Mouse (Mus musculus): ENCODE measurements at regions not wholly inside any gene's neighbourhood (a gene's known extent, or its start where the extent isn't known, plus 50 kb on each side); places are given as distances from the start of the nearest gene placed in this dataset.

- no peak overlapping the region for H3K4me3 ChIP-seq (replicated peaks in 1 of 3; ENCODE audit: low read depth in 2 of 3, low read length in 2 of 3, poor library complexity in 1 of 3)
- DNase-seq (ENCODE audit: extremely low read depth): no peak
- in situ Hi-C loops (cut with MboI; ENCODE audit: low pct_ligation_motif_present, low pct_unique_long_range_greater_than_20kb, low sequenced_read_pairs): no loop called here
- H3K36me3 ChIP-seq (replicated peaks in 1 of 2; ENCODE audit: control insufficient read depth in 1 of 2, insufficient read depth in 1 of 2, low read length in 1 of 2): no peaks in the 10 kb centered on the region
- H3K4me1 ChIP-seq (ENCODE audit: control insufficient read depth in 1 of 2, insufficient read depth in 2 of 2): peaks cover 9 to 17% of the 10 kb centered on the region in 2 experiments
- no peaks in the 10 kb centered on the region for H3K27me3 ChIP-seq (replicated peaks)
- no peak overlapping the region for H3K27ac ChIP-seq (ENCODE audit: insufficient read depth, low read depth)
- no peak overlapping the region for H3K4me2 ChIP-seq (ENCODE audit: insufficient read depth, low read depth, poor library complexity, severe bottlenecking)
- H3K79me2 ChIP-seq (replicated peaks; ENCODE audit: control insufficient read depth, extremely low read depth, insufficient read depth, poor library complexity, severe bottlenecking): no peaks in the 10 kb centered on the region
- peaks cover 26% of the 10 kb centered on the region for H3K9me3 ChIP-seq (replicated peaks; ENCODE audit: low read length)
- H3K9ac ChIP-seq (ENCODE audit: insufficient read depth, low read depth): no peak overlapping the region
- TF ChIP-seq ELF1 (IDR thresholded peaks at IDR 0.05; ENCODE audit: low read depth, low read length) (no peak), ZMIZ1 (IDR thresholded peaks at IDR 0.05; ENCODE audit: low read depth, low read length) (no peak), PAX5 (IDR thresholded peaks at IDR 0.05; ENCODE audit: low read length) (no peak), EP300 (IDR thresholded peaks at IDR 0.05; ENCODE audit: low read length) (no peak)
- dilution Hi-C loops (cut with MboI; ENCODE audit: extremely low pct_ligation_motif_present, extremely low pct_unique_long_range_greater_than_20kb, low sequenced_read_pairs): no loop called here
Observed at GRCm38 (mm10) chr8:26868849-26869110, 108.3 kb upstream of the Zfp703 start.

GRCm38 (mm10) chr8:26871838-26872237 is 105.3 kb upstream of the Zfp703 start:
- no peak overlapping the region for H3K27ac ChIP-seq (ENCODE audit: insufficient read depth, low read depth)
- H3K36me3 ChIP-seq (replicated peaks in 1 of 2; ENCODE audit: control insufficient read depth in 1 of 2, insufficient read depth in 1 of 2, low read length in 1 of 2): no peaks in the 10 kb centered on the region
- H3K9ac ChIP-seq (ENCODE audit: insufficient read depth, low read depth): no peak overlapping the region
- H3K4me3 ChIP-seq (replicated peaks in 1 of 3; ENCODE audit: low read depth in 2 of 3, low read length in 2 of 3, poor library complexity in 1 of 3): no peak overlapping the region
- no peak for TF ChIP-seq KAT2A (IDR thresholded peaks at IDR 0.05; ENCODE audit: insufficient replicate concordance, low read length)
- TF ChIP-seq ZNF384 (IDR thresholded peaks at IDR 0.05; ENCODE audit: low read depth, low read length): no peak
- no peak for TF ChIP-seq MYC (IDR thresholded peaks at IDR 0.05; ENCODE audit: low read depth, low read length)
- no peak for TF ChIP-seq POLR2AphosphoS2 (IDR thresholded peaks at IDR 0.05; ENCODE audit: low read depth, low read length)
- no peak for TF ChIP-seq BHLHE40 (IDR thresholded peaks at IDR 0.05; ENCODE audit: low read depth, low read length)
- no peak for TF ChIP-seq NRF1 (IDR thresholded peaks at IDR 0.05; ENCODE audit: low read depth, low read length)
- no peak for TF ChIP-seq SMC3 (IDR thresholded peaks at IDR 0.05; ENCODE audit: low read depth, low read length)
- TF ChIP-seq USF2 (conservative IDR thresholded peaks at IDR 0.05; ENCODE audit: low read depth, low read length): no peak
- TF ChIP-seq TBP (conservative IDR thresholded peaks at IDR 0.05; ENCODE audit: low read depth, low read length): no peak
- no peak for TF ChIP-seq JUND (conservative IDR thresholded peaks at IDR 0.05; ENCODE audit: low read depth, low read length)
- TF ChIP-seq CHD2 (IDR thresholded peaks at IDR 0.05; ENCODE audit: low read length): no peak
- no peak for TF ChIP-seq SIN3A (IDR thresholded peaks at IDR 0.05; ENCODE audit: low read length)
- TF ChIP-seq ZKSCAN1 (IDR thresholded peaks at IDR 0.05; ENCODE audit: borderline replicate concordance, low read depth, low read length): no peak
- TF ChIP-seq JUN (IDR thresholded peaks at IDR 0.05; ENCODE audit: insufficient read depth, low read depth, low read length): no peak
- no peak for TF ChIP-seq USF1 (IDR thresholded peaks at IDR 0.05; ENCODE audit: low read depth, low read length)
- no peak for TF ChIP-seq MAX (IDR thresholded peaks at IDR 0.05; ENCODE audit: low read length)
- TF ChIP-seq E2F4 (IDR thresholded peaks at IDR 0.05; ENCODE audit: insufficient replicate concordance, low read depth, low read length): no peak
- no peak for TF ChIP-seq ELF1 (IDR thresholded peaks at IDR 0.05; ENCODE audit: low read depth, low read length)
- no peak for TF ChIP-seq CHD1 (IDR thresholded peaks at IDR 0.05; ENCODE audit: low read depth, low read length)
- no peak for TF ChIP-seq CTCF (conservative IDR thresholded peaks at IDR 0.05 in 1 of 2, IDR thresholded peaks at IDR 0.05 in 1 of 2; ENCODE audit: low read depth in 2 of 2, low read length in 2 of 2)
- dilution Hi-C loops (cut with MboI; ENCODE audit: extremely low pct_ligation_motif_present, extremely low pct_unique_long_range_greater_than_20kb, low sequenced_read_pairs) (no loop called here), in situ Hi-C loops (cut with MboI; ENCODE audit: low pct_ligation_motif_present, low pct_unique_long_range_greater_than_20kb, low sequenced_read_pairs) (no loop called here)
- no peak for DNase-seq (ENCODE audit: extremely low read depth)
- H3K4me1 ChIP-seq (ENCODE audit: control insufficient read depth in 1 of 2, insufficient read depth in 2 of 2): peaks cover 9 to 23% of the 10 kb centered on the region in 2 experiments
- H3K27me3 ChIP-seq (replicated peaks): no peaks in the 10 kb centered on the region
- no peak overlapping the region for H3K4me2 ChIP-seq (ENCODE audit: insufficient read depth, low read depth, poor library complexity, severe bottlenecking)
- H3K79me2 ChIP-seq (replicated peaks; ENCODE audit: control insufficient read depth, extremely low read depth, insufficient read depth, poor library complexity, severe bottlenecking): no peaks in the 10 kb centered on the region
- H3K9me3 ChIP-seq (replicated peaks; ENCODE audit: low read length): peaks cover 26% of the 10 kb centered on the region
